Mouse (Mus musculus): ENCODE measurements around the gene Glis1.

DNA sequence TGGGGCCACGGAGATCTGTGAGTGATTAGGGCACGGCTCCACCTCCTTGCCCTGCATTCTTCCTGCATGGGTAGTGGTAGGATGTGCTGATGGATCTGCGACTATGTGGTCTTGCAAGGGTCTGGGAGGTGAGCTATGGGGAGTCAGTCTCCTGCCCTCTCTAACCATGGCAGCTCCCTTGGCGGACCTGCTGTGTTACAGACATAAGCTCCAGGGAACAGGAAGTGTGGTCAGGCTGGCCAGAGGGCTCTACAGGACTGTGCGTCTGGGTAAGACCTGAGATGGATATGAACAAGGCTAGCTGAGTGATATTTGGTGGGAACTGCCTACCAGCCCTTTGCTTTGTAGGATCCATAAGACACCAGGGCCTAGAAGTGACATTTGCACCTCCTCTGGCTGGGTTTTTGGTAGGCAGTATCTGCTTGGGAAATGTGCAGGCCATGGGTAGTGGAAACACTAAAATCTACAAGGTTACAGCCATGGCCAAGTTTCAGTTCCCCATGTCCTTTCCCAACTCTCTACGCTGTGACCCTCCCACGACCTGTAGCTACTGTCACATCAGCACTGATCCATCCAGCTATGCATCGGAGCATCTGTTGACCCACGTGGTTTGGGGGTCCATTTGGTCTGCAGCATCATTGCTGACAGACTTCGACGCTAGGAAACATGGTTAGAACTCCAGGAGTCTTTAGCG is 142.9 kb downstream of the Glis1 start:
- TF ChIP-seq GATA1 (IDR thresholded peaks at IDR 0.05; ENCODE audit: low read length) (no peak), TAL1 (IDR thresholded peaks at IDR 0.05; ENCODE audit: low read length) (no peak)

Data from erythroblast, embryonic 14.5 days (primary cell).